In genomic region chr11:108889121-108889520, GRCm38 (mm10) we compare ENCODE assay signal across 9 mouse cellular contexts. TPM values are rescaled to one million over a fixed set of nuclear protein-coding genes. Genes with fewer than 3 reads are reported as not detected.
DNase-seq lines count a peak whose midpoint lies in the region; ATAC-seq and TF ChIP-seq lines count a peak whose summit lies in the region.
"Had no signal": no experiment of that assay in that cellular context is flagged by ENCODE, and none has a peak within 500 bp of the region (broad histone marks: within the 10 kb centered on the region; RNA-seq: fewer than 3 reads in every experiment).

No protein-coding gene starts in this region.

- no peaks in the 10 kb centered on the region for H3K36me3 ChIP-seq in hindbrain, embryonic 11.5 days (ENCODE audit: control insufficient read depth, insufficient read depth, low read length)
- no peaks in the 10 kb centered on the region for H3K36me3 ChIP-seq in hindbrain, embryonic 12.5 days
- H3K36me3 ChIP-seq: lung, embryonic 15.5 days had no signal

- no peaks in the 10 kb centered on the region for H3K4me1 ChIP-seq in hindbrain, embryonic 11.5 days (replicated peaks; ENCODE audit: control insufficient read depth, insufficient read depth, low read length)
- H3K4me1 ChIP-seq in hindbrain, embryonic 12.5 days = peaks cover 25% of the 10 kb centered on the region
- H3K4me1 ChIP-seq in bone marrow macrophage, adult 2 months (ENCODE audit: control insufficient read depth, insufficient read depth, low read length) = no peaks in the 10 kb centered on the region

- H3K9ac ChIP-seq in hindbrain, embryonic 11.5 days (ENCODE audit: low read depth, low read length) = no peak overlapping the region
- H3K9ac ChIP-seq in hindbrain, embryonic 12.5 days = no peak overlapping the region
- H3K9ac ChIP-seq: lung, embryonic 15.5 days had no signal

- intact Hi-C loops in left cerebral cortex, postnatal 36 days (cut with DNase I) = no loop called here

- DNase-seq in hindbrain, embryonic 11.5 days (ENCODE audit: low spot score) = peak; percentile 59
- peak; percentile 37 for DNase-seq in CD4-positive helper T cell, adult 2 months (ENCODE audit: low read depth, low spot score)
- peak; percentile 48 to 51 for DNase-seq in layer of hippocampus, postnatal 10 days (ENCODE audit: low spot score in 2 of 2)
- DNase-seq in yolk sac, embryonic 10.5 days (ENCODE audit: low spot score) = no peak
- DNase-seq in left cerebral cortex, postnatal 36 days (ENCODE audit: low spot score in 2 of 2) = no peak
- no peak for DNase-seq in right cerebral cortex, postnatal 25 days

- WGBS in hindbrain, embryonic 11.5 days = 53% methylated on average over 11 of the region's 11 CpGs
- 46% methylated on average over 11 of the region's 11 CpGs for WGBS in hindbrain, embryonic 12.5 days

- H3K27me3 ChIP-seq in hindbrain, embryonic 11.5 days (ENCODE audit: control insufficient read depth, insufficient read depth, low read length) = no peaks in the 10 kb centered on the region
- peaks cover 6% of the 10 kb centered on the region; the same call in 1 of the 2 replicates for H3K27me3 ChIP-seq in hindbrain, embryonic 12.5 days
- H3K27me3 ChIP-seq: lung, embryonic 15.5 days had no signal

- no peaks in the 10 kb centered on the region for H3K9me3 ChIP-seq in hindbrain, embryonic 11.5 days (ENCODE audit: control insufficient read depth, low read length)
- H3K9me3 ChIP-seq in hindbrain, embryonic 12.5 days (replicated peaks) = no peaks in the 10 kb centered on the region
- H3K9me3 ChIP-seq: lung, embryonic 15.5 days had no signal

- no peak for ATAC-seq in hindbrain, embryonic 11.5 days (ENCODE audit: low FRiP score)
- ATAC-seq in hindbrain, embryonic 12.5 days (ENCODE audit: low FRiP score) = no peak

- H3K4me3 ChIP-seq in hindbrain, embryonic 11.5 days (ENCODE audit: low read depth, low read length) = no peak overlapping the region
- no peak overlapping the region for H3K4me3 ChIP-seq in hindbrain, embryonic 12.5 days
- no peak overlapping the region for H3K4me3 ChIP-seq in bone marrow macrophage, adult 2 months (ENCODE audit: insufficient read depth, low read length)
- H3K4me3 ChIP-seq: lung, embryonic 15.5 days had no signal

- H3K27ac ChIP-seq in hindbrain, embryonic 11.5 days (ENCODE audit: low read depth, low read length) = no peak overlapping the region
- H3K27ac ChIP-seq in hindbrain, embryonic 12.5 days = no peak overlapping the region
- H3K27ac ChIP-seq in bone marrow macrophage, adult 2 months (ENCODE audit: insufficient read depth, low read depth, low read length) = no peak overlapping the region
- H3K27ac ChIP-seq: lung, embryonic 15.5 days had no signal

- no peak overlapping the region for H3K4me2 ChIP-seq in hindbrain, embryonic 11.5 days (replicated peaks; ENCODE audit: low read depth, low read length)
- no peak overlapping the region for H3K4me2 ChIP-seq in hindbrain, embryonic 12.5 days (replicated peaks)
- H3K4me2 ChIP-seq: lung, embryonic 15.5 days had no signal

- TF ChIP-seq CTCF in bone marrow macrophage, adult 2 months (IDR thresholded peaks at IDR 0.05; ENCODE audit: low read depth, low read length) = peak; percentile 8; the same call in 1 of the 2 replicates

- no peak for TF ChIP-seq POLR2A in bone marrow macrophage, adult 2 months (IDR thresholded peaks at IDR 0.05; ENCODE audit: borderline replicate concordance, low read depth, low read length)

RNA-seq across cellular contexts. Expression of gene Axin2, which starts 31.0 kb away (rescaled TPM):
- 20.1 and 26.5 TPM in 2 replicates for polyA plus RNA-seq in hindbrain, embryonic 11.5 days (2014; fragmentation: Nextera tagmentation; extraction: Ambion mirVana)
- polyA plus RNA-seq in hindbrain, embryonic 12.5 days (2016; fragmentation: Nextera tagmentation; extraction: Ambion mirVana) = 17.5 and 20.3 TPM in 2 replicates
- polyA plus RNA-seq in bone marrow macrophage, adult 2 months (2012; ENCODE audit: insufficient read depth, insufficient read length, missing spikeins) = not detected in 2 replicates
- 10 to 100 TPM; 30.3 to 32.6 TPM for total RNA-seq in layer of hippocampus, postnatal 10 days (2021)
- total RNA-seq in left cerebral cortex, postnatal 36 days (2021) = 10 to 100 TPM; 33.3 to 34.9 TPM

Comparison
In these comparisons a context has a peak if more than half of its experiments do, and no peak if none do; other contexts are left out.
1. DNase-seq: peak in hindbrain, embryonic 11.5 days (single experiment), CD4-positive helper T cell, adult 2 months (single experiment) and layer of hippocampus, postnatal 10 days (2 of 2); none in yolk sac, embryonic 10.5 days (single experiment), left cerebral cortex, postnatal 36 days (0 of 2) and right cerebral cortex, postnatal 25 days (single experiment).
2. RNA of gene Axin2, which starts 31.0 kb away (polyA plus RNA-seq): 20.1 to 26.5 TPM in hindbrain, embryonic 11.5 days and 17.5 to 20.3 TPM in hindbrain, embryonic 12.5 days; not detected in bone marrow macrophage, adult 2 months; every median in the first group is over 10 times any median in the second.